Mouse (Mus musculus): Measurements from ENCODE around the gene Tmem255b.

The Tmem255b gene

GRCm38 (mm10) chr8:13491491-13492010 lies 56.6 kb downstream of the Tmem255b start:
- DNase-seq (ENCODE audit: low read depth, low spot score): no peak

DNA sequence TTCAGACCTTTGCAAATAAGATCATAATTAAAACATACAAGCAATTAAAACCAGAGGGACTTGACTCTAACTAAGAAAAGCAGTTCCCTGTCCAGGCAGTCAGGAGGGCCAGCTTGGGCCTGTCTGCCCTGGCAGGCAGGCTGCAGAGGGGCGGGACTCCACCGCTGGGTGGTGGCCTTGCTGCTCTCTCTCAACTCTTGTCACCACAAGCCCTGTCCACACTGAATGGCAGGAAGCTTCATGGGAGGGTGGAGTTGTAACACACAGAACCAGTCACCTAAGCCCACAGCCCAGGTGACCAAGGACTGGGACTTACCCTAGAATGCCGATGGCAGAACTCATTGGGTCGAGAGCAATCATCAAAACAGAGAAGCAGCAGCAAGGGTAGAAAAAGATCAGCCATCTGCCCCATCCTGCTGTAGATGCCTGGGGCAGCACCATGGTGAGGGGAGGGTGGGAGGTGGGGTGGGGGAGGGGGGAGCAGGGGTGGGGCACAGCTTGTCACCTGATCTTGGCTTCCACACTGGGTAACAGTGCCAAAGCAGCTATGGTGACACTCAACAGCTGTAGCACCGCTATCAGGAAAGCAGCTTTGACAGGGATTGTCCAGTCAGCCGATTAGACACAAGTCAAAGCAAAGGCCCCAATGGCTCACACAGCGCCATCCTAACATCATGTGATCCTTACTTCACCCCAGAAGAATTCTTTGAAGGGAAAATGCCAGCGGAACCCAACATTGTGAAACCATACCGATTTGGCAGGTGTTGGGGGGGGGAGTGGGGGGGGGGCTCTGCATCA lies 57.4 kb downstream of the Tmem255b start:
- no peak for DNase-seq (ENCODE audit: low read depth, low spot score)

DNA sequence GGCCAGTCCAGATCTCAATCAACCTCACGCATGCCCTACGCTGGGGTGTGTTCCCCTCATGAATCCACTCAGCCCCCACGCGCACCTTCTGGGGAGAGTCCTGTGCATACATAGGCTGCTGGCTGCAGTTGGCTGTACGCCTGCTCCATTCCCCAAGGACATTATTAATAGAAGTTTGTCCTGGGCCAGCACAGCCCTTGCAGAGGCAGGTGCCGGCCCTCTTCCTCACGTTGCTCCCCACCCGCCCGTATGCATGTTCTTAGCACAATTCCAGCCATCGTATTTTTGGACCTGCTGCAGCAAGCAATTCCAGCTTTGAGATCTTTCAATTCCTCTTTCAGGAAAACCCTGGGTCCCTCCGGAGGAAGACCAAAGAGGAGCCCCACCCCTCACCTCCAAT lies 58.0 kb downstream of the Tmem255b start:
- DNase-seq (ENCODE audit: low read depth, low spot score): no peak

GRCm38 (mm10) chr8:13493858-13494631 lies 59.1 kb downstream of the Tmem255b start, which contains the start of gene Gas6:
Gas6 (minus strand) TSS chr8:13494490.
- DNase-seq (ENCODE audit: low read depth, low spot score): no peak

DNA sequence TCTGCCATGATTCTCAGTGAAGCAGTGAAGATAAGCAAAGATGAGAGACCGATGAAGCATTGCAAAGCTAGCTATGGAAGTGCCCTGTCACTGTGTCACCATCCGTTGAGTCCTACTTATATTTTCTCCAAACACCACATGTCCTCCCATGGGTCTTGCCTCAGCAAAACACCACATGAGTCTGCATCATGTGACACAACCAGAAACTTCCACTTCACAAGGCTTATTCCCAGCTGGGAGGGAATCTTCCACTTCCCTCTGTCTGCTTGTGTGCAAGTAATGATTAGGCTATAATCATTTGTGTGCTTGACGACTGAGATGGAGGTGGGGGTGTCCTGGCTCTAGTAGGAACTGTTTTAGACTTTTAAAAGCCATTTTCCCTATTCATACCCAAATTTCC lies 66.2 kb downstream of the Tmem255b start:
- DNase-seq (ENCODE audit: low read depth, low spot score): no peak

DNA sequence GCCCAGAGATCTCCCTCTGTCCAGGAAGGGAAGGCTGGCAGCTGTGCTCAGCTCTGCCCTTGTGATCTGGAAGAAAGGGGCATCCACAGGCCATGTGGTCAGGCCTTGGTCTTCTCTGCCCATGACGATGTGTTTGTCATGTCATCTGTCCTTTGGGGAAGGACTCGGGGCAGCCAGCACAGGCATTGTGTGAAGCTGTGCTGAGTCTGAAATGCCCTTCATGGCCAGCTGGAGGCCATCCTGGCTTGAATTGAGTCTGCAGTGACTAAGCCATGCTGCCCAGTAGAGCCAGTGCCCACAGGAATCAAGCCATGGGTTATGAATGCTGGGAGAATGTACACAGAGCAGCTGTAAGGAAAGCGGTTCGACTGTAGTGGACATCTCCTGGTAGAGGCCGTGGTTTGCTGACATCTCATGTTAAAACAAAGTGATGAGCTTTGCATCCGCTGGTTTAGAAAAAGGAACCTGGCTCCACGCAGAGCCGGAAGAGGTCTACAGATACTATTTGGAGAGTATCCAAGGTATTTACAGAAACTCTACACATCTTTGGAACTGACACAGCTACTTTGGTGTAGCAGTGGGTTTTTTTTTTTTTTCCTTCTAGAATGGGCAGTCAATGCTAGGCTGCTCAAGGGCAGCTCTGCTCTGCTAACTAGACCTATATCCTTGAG lies 69.1 kb downstream of the Tmem255b start:
- DNase-seq (ENCODE audit: low read depth, low spot score): peak; percentile 31

DNA sequence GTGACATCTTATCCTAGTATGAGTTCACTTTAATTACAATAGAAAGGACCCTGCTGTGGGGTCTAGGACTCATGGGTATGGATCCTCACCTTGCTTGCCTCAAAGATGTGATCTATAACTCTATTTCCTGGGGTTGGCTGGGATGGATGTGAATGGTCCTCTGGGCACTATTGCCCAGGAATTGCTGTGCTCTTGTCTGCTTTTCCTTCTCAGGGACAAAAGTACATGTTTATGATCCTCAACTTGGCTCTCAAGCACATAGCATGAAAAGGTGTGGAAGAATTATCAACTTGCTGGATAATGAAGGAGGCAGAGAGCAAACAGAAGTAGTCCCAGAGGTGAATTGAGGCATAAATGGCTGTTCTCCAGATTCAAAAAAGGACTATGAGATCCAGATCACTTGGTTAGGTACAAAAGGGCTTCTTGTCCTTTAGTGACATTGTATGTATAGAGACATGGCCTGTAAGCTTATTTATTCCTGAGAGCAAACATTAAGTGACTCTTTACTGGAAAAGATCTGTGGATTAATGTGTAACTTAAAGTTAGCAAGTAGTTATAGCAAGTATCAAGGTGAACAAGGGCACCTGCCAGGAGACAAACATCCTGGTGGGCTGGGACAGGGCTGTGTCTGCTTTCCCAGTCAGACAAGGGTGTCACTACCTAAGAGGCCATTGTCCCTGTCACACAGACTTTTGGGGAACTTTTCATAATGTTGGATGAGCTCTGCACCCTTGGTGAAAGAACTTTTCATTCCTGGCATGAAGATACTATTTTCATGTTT lies 70.1 kb downstream of the Tmem255b start:
- DNase-seq (ENCODE audit: low read depth, low spot score): no peak

DNA sequence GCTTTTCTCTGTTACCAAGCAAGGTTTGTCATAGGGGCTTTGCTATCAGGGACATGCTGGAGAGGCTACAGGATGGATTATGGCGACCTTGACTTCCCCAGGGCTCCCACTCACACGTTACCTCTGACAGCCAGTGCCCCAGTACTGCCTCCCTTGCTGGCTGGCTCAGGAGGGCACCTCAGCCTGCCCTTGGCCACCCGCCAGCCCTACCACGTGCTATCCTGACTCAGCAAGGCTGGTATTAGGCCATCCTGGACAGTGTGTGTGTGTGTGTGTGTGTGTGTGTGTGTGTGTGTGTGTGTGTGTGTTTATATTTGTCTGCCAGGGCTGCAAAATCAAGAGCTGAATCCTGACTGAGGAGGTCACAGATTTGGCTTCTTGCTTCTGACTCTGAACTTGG lies 71.9 kb downstream of the Tmem255b start:
- DNase-seq (ENCODE audit: low read depth, low spot score): no peak

DNA sequence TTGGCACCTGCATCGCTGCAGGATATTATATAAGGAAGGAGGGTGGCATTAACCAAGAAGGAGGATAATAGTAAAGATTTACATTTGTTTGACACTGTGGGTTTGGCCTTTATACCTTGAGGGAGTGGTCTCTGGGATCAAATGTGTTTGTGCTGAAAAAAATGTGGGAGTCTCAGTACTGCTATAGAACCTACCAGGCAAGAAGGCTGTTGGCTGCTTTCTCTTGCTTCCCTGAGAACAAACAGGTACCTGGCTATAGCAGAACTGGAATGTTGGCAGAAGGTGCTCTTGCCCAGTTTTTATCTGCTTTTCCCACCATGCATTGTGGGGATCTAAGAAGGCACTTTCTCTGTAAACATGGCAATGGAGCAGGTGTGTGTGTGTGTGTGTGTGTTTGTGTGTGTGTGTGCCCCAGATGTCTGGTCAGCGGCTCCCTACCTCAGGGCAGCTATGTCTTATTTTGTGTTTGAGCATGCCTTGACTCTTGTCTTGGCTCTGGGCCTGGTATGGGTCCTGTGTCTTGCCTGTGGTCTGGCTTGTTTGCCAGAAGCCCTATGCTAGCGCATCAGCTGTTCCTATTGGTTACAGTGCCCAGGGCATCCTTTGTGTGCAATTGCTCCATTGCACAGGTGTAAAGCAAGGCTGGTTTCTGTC lies 72.4 kb downstream of the Tmem255b start:
- no peak for DNase-seq (ENCODE audit: low read depth, low spot score)

- DNase-seq (ENCODE audit: low read depth, low spot score): no peak
Observed at GRCm38 (mm10) chr8:13512016-13512415, 77.0 kb downstream of the Tmem255b start.

DNA sequence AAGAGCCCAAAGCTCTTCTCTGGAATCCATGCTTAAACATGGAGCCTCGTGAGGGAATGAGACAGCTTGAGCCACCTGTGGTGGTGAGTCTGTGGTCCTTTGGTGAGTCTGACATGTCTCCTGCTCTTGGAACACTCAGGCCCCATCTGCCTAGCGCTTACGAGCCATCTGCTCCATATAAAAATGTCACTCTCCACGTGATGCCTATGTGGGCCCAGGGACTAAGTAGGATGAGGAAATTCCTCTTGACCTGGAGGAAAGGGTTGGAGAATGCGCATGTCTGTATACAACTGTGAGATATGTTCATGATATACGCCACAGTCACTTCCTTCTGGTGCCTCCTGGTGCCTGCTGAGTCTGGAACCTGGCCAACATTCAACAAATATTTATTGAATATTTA lies 77.7 kb downstream of the Tmem255b start:
- DNase-seq (ENCODE audit: low read depth, low spot score): no peak

GRCm38 (mm10) chr8:13513556-13514370 lies 78.8 kb downstream of the Tmem255b start:
- no peak for DNase-seq (ENCODE audit: low read depth, low spot score)

DNA sequence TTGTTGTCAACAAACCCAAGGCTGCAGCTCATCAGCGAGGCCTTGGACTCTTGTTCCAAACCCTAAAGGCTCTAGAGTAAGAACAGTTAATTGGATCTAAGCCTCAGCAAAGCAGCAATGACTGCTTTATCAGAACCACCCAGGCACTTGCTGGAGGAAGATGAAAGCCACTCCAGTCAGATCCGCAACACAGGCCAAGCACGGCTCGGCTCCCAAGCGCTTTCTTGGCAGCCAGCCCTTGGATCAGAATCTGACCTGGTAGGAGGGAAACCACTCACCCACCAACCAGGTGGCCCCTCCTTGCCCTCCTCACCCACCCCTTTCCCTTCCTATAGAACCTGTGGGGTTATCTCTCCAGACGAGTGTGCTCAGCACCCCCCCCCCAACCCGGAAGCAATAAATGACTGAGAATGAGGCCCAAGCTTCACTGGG lies 81.0 kb downstream of the Tmem255b start:
- DNase-seq (ENCODE audit: low read depth, low spot score): no peak

DNA sequence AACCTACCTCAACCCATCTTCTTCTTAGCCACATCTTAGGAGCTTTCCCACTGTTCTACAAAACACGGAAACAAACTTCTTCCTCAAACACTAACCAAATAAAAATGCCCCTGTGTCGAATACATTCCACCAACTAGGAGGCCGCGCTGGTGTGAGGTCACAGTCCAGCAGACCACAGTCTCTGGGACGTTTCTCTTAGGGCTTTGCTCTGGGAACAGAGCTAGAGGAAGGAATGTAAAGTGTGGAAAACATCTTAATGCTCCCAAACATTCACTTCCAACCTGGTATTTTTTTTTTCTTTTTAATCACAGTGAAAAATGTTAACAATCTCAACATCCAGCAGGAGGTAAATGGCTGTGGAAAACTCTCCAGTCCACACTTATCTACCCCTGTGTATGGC lies 81.7 kb downstream of the Tmem255b start:
- no peak for DNase-seq (ENCODE audit: low read depth, low spot score)

GRCm38 (mm10) chr8:13517284-13517781 lies 82.3 kb downstream of the Tmem255b start:
- no peak for DNase-seq (ENCODE audit: low read depth, low spot score)

Measured in telencephalon, adult 2 months (tissue).